Mouse (Mus musculus) small intestine, adult 2 months (tissue): Measurements from ENCODE around the gene Taf12. TPM values are rescaled to one million over a fixed set of nuclear protein-coding genes. Genes with fewer than 3 reads are reported as not detected.

Source experiments
- H3K27ac ChIP-seq: fragments of 200-500 bp; 2 replicates; pipeline ENCODE4 v1.5.1; 2012; ENCODE audit warnings: low read depth, low read length, control low read depth, inconsistent platforms; ENCODE audit not compliant: insufficient read depth
- H3K27me3 ChIP-seq: fragments of 200-500 bp; 2 replicates; pipeline ENCODE4 v1.6.1; 2012; ENCODE audit warnings: mild to moderate bottlenecking, moderate library complexity, low read length, inconsistent platforms; ENCODE audit not compliant: control insufficient read depth, insufficient read depth
- H3K36me3 ChIP-seq: fragments of 200-500 bp; 2 replicates; pipeline ENCODE4 v1.6.1; 2012; ENCODE audit warnings: mild to moderate bottlenecking, low read length, control low read depth, inconsistent platforms; ENCODE audit not compliant: control insufficient read depth, insufficient read depth
- H3K4me1 ChIP-seq: fragments of 200-500 bp; 2 replicates; pipeline ENCODE4 v1.6.1; 2012; ENCODE audit warnings: low read length, inconsistent platforms, mixed read lengths; ENCODE audit not compliant: control insufficient read depth, insufficient read depth, insufficient read length
- H3K4me3 ChIP-seq: fragments of 200-500 bp; 2 replicates; pipeline ENCODE4 v1.5.1; 2012; ENCODE audit warnings: low read depth, mild to moderate bottlenecking, control low read depth, inconsistent platforms, low read length, moderate library complexity
- CTCF ChIP-seq: fragments of 200-500 bp; IDR thresholded peaks from 2 replicates; pipeline ENCODE4 v1.5.1; 2012; ENCODE audit warnings: low read depth, mild to moderate bottlenecking, control low read depth, inconsistent platforms, low read length, moderate library complexity, mixed read lengths; ENCODE audit not compliant: insufficient replicate concordance, insufficient read length; ENCODE audit errors: extremely low read depth
- POLR2A ChIP-seq: fragments of 200-500 bp; IDR thresholded peaks from 2 replicates; pipeline ENCODE4 v1.6.1; 2012; ENCODE audit warnings: low read depth, mild to moderate bottlenecking, control low read depth, inconsistent platforms, low read length, moderate library complexity
- WGBS: fragments of 180-500 bp; shearing (Covaris S2); methylation state at CpG from one replicate; pipeline ENCODE4 v1.1.7; 2018; 5-methylcytosine and 5-hydroxymethylcytosine counted together
- polyA plus RNA-seq: library from polyadenylated mRNA; depleted of rRNA; stranded (reverse); fragments of >200 nt; gene quantifications from 2 replicates; pipeline ENCODE4 v1.2.3, GENCODE M21; 2012; rRNA removed

The Taf12 gene
- polyA plus RNA-seq, 1 experiment: 4.5 TPM

- peaks cover 10% of the 10 kb centered on the region; the same call in 1 of the 2 replicates for H3K4me1 ChIP-seq
- TF ChIP-seq POLR2A: no peak
- no peak for TF ChIP-seq CTCF
- peaks cover 29% of the 10 kb centered on the region for H3K36me3 ChIP-seq
- no peaks in the 10 kb centered on the region for H3K27me3 ChIP-seq
- no peak overlapping the region for H3K27ac ChIP-seq
- WGBS: 74% methylated on average over 3 of the region's 3 CpGs
- no peak overlapping the region for H3K4me3 ChIP-seq
Observed at GRCm38 (mm10) chr4:132331960-132332359, 57.8 kb downstream of the Taf12 start.

- H3K4me3 ChIP-seq: no peak overlapping the region
- H3K36me3 ChIP-seq: peaks cover 33% of the 10 kb centered on the region
Observed at GRCm38 (mm10) chr4:132332880-132333279, 58.7 kb downstream of the Taf12 start.

GRCm38 (mm10) chr4:132338943-132339342 lies 64.8 kb downstream of the Taf12 start:
- peaks cover 35% of the 10 kb centered on the region for H3K36me3 ChIP-seq
- no peak overlapping the region for H3K4me3 ChIP-seq
- peaks cover 3% of the 10 kb centered on the region; the same call in 1 of the 2 replicates for H3K4me1 ChIP-seq
- 91% methylated on average over 13 of the region's 13 CpGs for WGBS
- H3K27me3 ChIP-seq: no peaks in the 10 kb centered on the region
- no peak overlapping the region for H3K27ac ChIP-seq
- no peak for TF ChIP-seq POLR2A
- no peak for TF ChIP-seq CTCF

More at GRCm38 (mm10) chr4:132332880-132333279, 58.7 kb downstream of the Taf12 start:
- 59% methylated on average over 6 of the region's 6 CpGs for WGBS
- H3K4me1 ChIP-seq: peaks cover 10% of the 10 kb centered on the region; the same call in 1 of the 2 replicates
- H3K27me3 ChIP-seq: no peaks in the 10 kb centered on the region
- no peak overlapping the region for H3K27ac ChIP-seq
- TF ChIP-seq POLR2A: no peak
- no peak for TF ChIP-seq CTCF

- peaks cover 11% of the 10 kb centered on the region; the same call in 1 of the 2 replicates for H3K4me1 ChIP-seq
- no peak overlapping the region for H3K27ac ChIP-seq
- no peak overlapping the region for H3K4me3 ChIP-seq
- H3K27me3 ChIP-seq: no peaks in the 10 kb centered on the region
- TF ChIP-seq CTCF: no peak
- TF ChIP-seq POLR2A: no peak
- WGBS: 61% methylated on average over 3 of the region's 3 CpGs
- peaks cover 13% of the 10 kb centered on the region for H3K36me3 ChIP-seq
Observed at GRCm38 (mm10) chr4:132341451-132341850, 67.3 kb downstream of the Taf12 start.

- H3K4me3 ChIP-seq: peak overlapping the region; percentile 91
- peaks cover 2% of the 10 kb centered on the region for H3K36me3 ChIP-seq
- TF ChIP-seq POLR2A: no peak
- TF ChIP-seq CTCF: no peak
- no peaks in the 10 kb centered on the region for H3K27me3 ChIP-seq
- 2% methylated on average over 13 of the region's 13 CpGs for WGBS
- peak overlapping the region; percentile 7; the same call in 1 of the 2 replicates for H3K27ac ChIP-seq
- H3K4me1 ChIP-seq: peaks cover 12% of the 10 kb centered on the region; the same call in 1 of the 2 replicates
Observed at GRCm38 (mm10) chr4:132344403-132345134, 70.4 kb downstream of the Taf12 start.

Other genes with a start within 250 kb of the Taf12 start
- gene Gm10300, start 199.7 kb upstream of the Taf12 start, polyA plus RNA-seq: 0.06 TPM in 2 replicates
- 11.1 and 15.7 TPM in 2 replicates for gene Epb41, start 199.1 kb upstream of the Taf12 start, polyA plus RNA-seq
- 0.28 and 0.60 TPM in 2 replicates for gene Oprd1, start 129.9 kb upstream of the Taf12 start, polyA plus RNA-seq
- 7.0 and 14.5 TPM in 2 replicates for gene Ythdf2, start 62.1 kb upstream of the Taf12 start, polyA plus RNA-seq
- gene Gmeb1, start 12.8 kb upstream of the Taf12 start, polyA plus RNA-seq: 6.8 and 13.5 TPM in 2 replicates
- 0.70 and 0.98 TPM in 2 replicates for gene Rab42, start 29.0 kb downstream of the Taf12 start, polyA plus RNA-seq
- 20.7 and 24.1 TPM in 2 replicates for gene Trnau1ap, start 55.2 kb downstream of the Taf12 start, polyA plus RNA-seq
- gene Rcc1, start 79.2 kb downstream of the Taf12 start, polyA plus RNA-seq: 5.2 and 9.6 TPM in 2 replicates
- gene Phactr4, start 148.1 kb downstream of the Taf12 start, polyA plus RNA-seq: 6.3 and 15.6 TPM in 2 replicates
- gene Med18, start 189.5 kb downstream of the Taf12 start, polyA plus RNA-seq: 1.1 and 2.0 TPM in 2 replicates
- 4.0 and 6.7 TPM in 2 replicates for gene Sesn2, start 236.1 kb downstream of the Taf12 start, polyA plus RNA-seq